Mouse (Mus musculus) olfactory bulb, adult 2 months (tissue): ENCODE measurements around the gene Usp1.
"Not testable (repeated sequence)": the region's sequence is repeated elsewhere in the genome, so short reads cannot be mapped to it uniquely, and the experiment has no call there.

Source experiments
- CTCF ChIP-seq: fragments of 200-500 bp; IDR thresholded peaks from 2 replicates; pipeline ENCODE4 v1.5.1; 2012; ENCODE audit warnings: low read depth, mild to moderate bottlenecking, low read length, moderate library complexity; ENCODE audit not compliant: insufficient read depth
- POLR2A ChIP-seq: fragments of 200-500 bp; IDR thresholded peaks from 2 replicates; pipeline ENCODE4 v1.6.1; 2012; ENCODE audit warnings: mild to moderate bottlenecking, low read depth, low read length, moderate library complexity; ENCODE audit not compliant: insufficient read depth

DNA sequence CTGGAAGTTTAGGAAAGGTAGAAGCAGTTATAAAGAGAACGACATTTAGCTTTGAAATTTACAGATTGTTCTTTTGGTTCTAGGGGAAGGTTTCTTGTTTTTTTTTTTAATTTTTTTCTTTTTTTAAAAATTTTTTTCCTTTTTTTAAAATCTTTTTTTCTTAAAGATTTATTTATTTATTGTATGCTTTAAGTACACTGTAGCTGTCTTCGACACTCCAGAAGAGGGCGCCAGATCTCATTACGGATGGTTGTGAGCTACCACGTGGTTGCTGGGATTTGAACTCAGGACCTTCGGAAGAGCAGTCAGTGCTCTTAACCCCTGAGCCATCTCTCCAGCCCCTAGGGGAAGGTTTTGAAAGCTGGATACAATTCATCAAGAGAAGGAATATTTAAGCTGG lies 14.6 kb downstream of the Usp1 start:
- not testable (repeated sequence) for TF ChIP-seq CTCF, POLR2A
